Mouse (Mus musculus) midbrain, embryonic 10.5 days (tissue): ENCODE measurements around the gene Baiap2. TPM values are rescaled to one million over a fixed set of nuclear protein-coding genes. Genes with fewer than 3 reads are reported as not detected.

Source experiments
- DNase-seq: peaks from one replicate; pipeline ENCODE4 v3.0.0-alpha.2; 2017; ENCODE audit warnings: low spot score
- H3K27ac ChIP-seq: fragments of 300-500 bp; sonication (generic); replicated peaks from 2 replicates; pipeline ENCODE4 v1.5.1; 2016; ENCODE audit warnings: mild to moderate bottlenecking
- H3K27me3 ChIP-seq: fragments of 300-500 bp; sonication (generic); 2 replicates; pipeline ENCODE4 v1.6.1; 2016; ENCODE audit warnings: low read depth, mild to moderate bottlenecking; ENCODE audit not compliant: poor library complexity, severe bottlenecking
- H3K36me3 ChIP-seq: fragments of 300-500 bp; sonication (generic); 2 replicates; pipeline ENCODE4 v1.6.1; 2016; ENCODE audit warnings: mild to moderate bottlenecking, moderate library complexity
- H3K4me1 ChIP-seq: fragments of 300-500 bp; sonication (generic); 2 replicates; pipeline ENCODE4 v1.6.1; 2016
- H3K4me3 ChIP-seq: fragments of 300-500 bp; sonication (generic); 2 replicates; pipeline ENCODE4 v1.5.1; 2016; ENCODE audit warnings: mild to moderate bottlenecking, moderate library complexity
- H3K9me3 ChIP-seq: fragments of 300-500 bp; sonication (generic); replicated peaks from 2 replicates; pipeline ENCODE4 v1.6.1; 2016; ENCODE audit warnings: mild to moderate bottlenecking
- WGBS: fragments of 180-500 bp; shearing (Covaris S2); methylation state at CpG from one replicate; pipeline ENCODE4 v1.1.7; 2016; 5-methylcytosine and 5-hydroxymethylcytosine counted together
- polyA plus RNA-seq: library from polyadenylated mRNA; unstranded; fragments of >200 nt; fragmentation: Nextera tagmentation; extraction: Ambion mirVana; gene quantifications from 2 replicates; pipeline ENCODE4 v1.2.1, GENCODE M21; 2016

Baiap2 gene
- polyA plus RNA-seq, 1 experiment from 2014 or later: 11.3 TPM

GRCm38 (mm10) chr11:120032052-120032451, 89.5 kb downstream of the Baiap2 start:
- WGBS: 66% methylated on average over 8 of the region's 8 CpGs
- no peaks in the 10 kb centered on the region for H3K27me3 ChIP-seq
- peaks cover 59% of the 10 kb centered on the region for H3K4me1 ChIP-seq
- 0 out of 2 replicates have a peak overlapping the region, but pooled peaks have one; percentile 28 for H3K27ac ChIP-seq
- no peak for DNase-seq
- no peaks in the 10 kb centered on the region for H3K9me3 ChIP-seq
- no peak overlapping the region for H3K4me3 ChIP-seq
- H3K36me3 ChIP-seq: no peaks in the 10 kb centered on the region

- peaks cover 53% of the 10 kb centered on the region for H3K4me1 ChIP-seq
- H3K36me3 ChIP-seq: no peaks in the 10 kb centered on the region
- no peaks in the 10 kb centered on the region for H3K9me3 ChIP-seq
- no peaks in the 10 kb centered on the region for H3K27me3 ChIP-seq
- H3K4me3 ChIP-seq: no peak overlapping the region
- DNase-seq: no peak
- WGBS: 65% methylated on average over 3 of the region's 3 CpGs
- peak overlapping the region; percentile 50; the same call in 1 of the 2 replicates for H3K27ac ChIP-seq
Observed at GRCm38 (mm10) chr11:120033473-120033872, 90.9 kb downstream of the Baiap2 start.

- H3K36me3 ChIP-seq: no peaks in the 10 kb centered on the region
- DNase-seq: no peak
- no peak overlapping the region for H3K4me3 ChIP-seq
- H3K9me3 ChIP-seq: no peaks in the 10 kb centered on the region
- no peaks in the 10 kb centered on the region for H3K27me3 ChIP-seq
- H3K27ac ChIP-seq: peak overlapping the region; percentile 24; the same call in 1 of the 2 replicates
- 39% methylated on average over 3 of the region's 3 CpGs for WGBS
- peaks cover 47% of the 10 kb centered on the region for H3K4me1 ChIP-seq
Observed at GRCm38 (mm10) chr11:120034306-120034705, 91.7 kb downstream of the Baiap2 start.

GRCm38 (mm10) chr11:120034762-120035161, 92.2 kb downstream of the Baiap2 start:
- Histone ChIP-seq H3K27me3 (no peaks in the 10 kb centered on the region), H3K36me3 (no peaks in the 10 kb centered on the region), H3K9me3 (no peaks in the 10 kb centered on the region), H3K27ac (no peak overlapping the region; the same call in 1 of the 2 replicates), H3K4me1 (peaks cover 45% of the 10 kb centered on the region), H3K4me3 (no peak overlapping the region)
- no peak for DNase-seq
- WGBS: 80% methylated on average over 5 of the region's 5 CpGs

- peaks cover 31% of the 10 kb centered on the region for H3K4me1 ChIP-seq
- no peak overlapping the region for H3K4me3 ChIP-seq
- H3K9me3 ChIP-seq: no peaks in the 10 kb centered on the region
- DNase-seq: no peak
- H3K36me3 ChIP-seq: no peaks in the 10 kb centered on the region
- peak overlapping the region; percentile 46; the same call in 1 of the 2 replicates for H3K27ac ChIP-seq
- 62% methylated on average over 4 of the region's 4 CpGs for WGBS
- peaks cover 5% of the 10 kb centered on the region; the same call in 1 of the 2 replicates for H3K27me3 ChIP-seq
Observed at GRCm38 (mm10) chr11:120039581-120039980, 97.0 kb downstream of the Baiap2 start.

GRCm38 (mm10) chr11:120040440-120040839, 97.9 kb downstream of the Baiap2 start:
- no peak for DNase-seq
- peaks cover 14% of the 10 kb centered on the region for H3K27me3 ChIP-seq
- WGBS: 77% methylated on average over 8 of the region's 8 CpGs
- H3K4me1 ChIP-seq: peaks cover 29% of the 10 kb centered on the region
- no peaks in the 10 kb centered on the region for H3K36me3 ChIP-seq
- H3K4me3 ChIP-seq: no peak overlapping the region
- H3K9me3 ChIP-seq: no peaks in the 10 kb centered on the region
- no peak overlapping the region for H3K27ac ChIP-seq

GRCm38 (mm10) chr11:120041191-120042123, 98.9 kb downstream of the Baiap2 start:
- no peaks in the 10 kb centered on the region for H3K9me3 ChIP-seq
- no peaks in the 10 kb centered on the region for H3K36me3 ChIP-seq
- WGBS: 73% methylated on average over 13 of the region's 13 CpGs
- peaks cover 40% of the 10 kb centered on the region for H3K4me1 ChIP-seq
- H3K27ac ChIP-seq: peak overlapping the region; percentile 52
- no peak overlapping the region for H3K4me3 ChIP-seq
- peaks cover 24% of the 10 kb centered on the region for H3K27me3 ChIP-seq
- no peak for DNase-seq

GRCm38 (mm10) chr11:120042141-120042838, 99.7 kb downstream of the Baiap2 start:
- H3K4me1 ChIP-seq: peaks cover 48% of the 10 kb centered on the region
- peak overlapping the region; percentile 52 for H3K27ac ChIP-seq

GRCm38 (mm10) chr11:120045341-120045740, 102.8 kb downstream of the Baiap2 start:
- 62% methylated on average over 4 of the region's 4 CpGs for WGBS
- no peaks in the 10 kb centered on the region for H3K9me3 ChIP-seq
- DNase-seq: no peak
- H3K27me3 ChIP-seq: peaks cover 61% of the 10 kb centered on the region
- no peaks in the 10 kb centered on the region for H3K36me3 ChIP-seq
- no peak overlapping the region for H3K4me3 ChIP-seq
- H3K27ac ChIP-seq: no peak overlapping the region
- peaks cover 60% of the 10 kb centered on the region for H3K4me1 ChIP-seq

More at GRCm38 (mm10) chr11:120042141-120042838, 99.7 kb downstream of the Baiap2 start:
- 86% methylated on average over 7 of the region's 7 CpGs for WGBS
- Histone ChIP-seq H3K9me3 (no peaks in the 10 kb centered on the region), H3K27me3 (peaks cover 32% of the 10 kb centered on the region), H3K36me3 (no peaks in the 10 kb centered on the region), H3K4me3 (no peak overlapping the region)
- DNase-seq: no peak

GRCm38 (mm10) chr11:120045839-120046552, 103.4 kb downstream of the Baiap2 start:
- H3K4me1 ChIP-seq: peaks cover 60% of the 10 kb centered on the region
- H3K36me3 ChIP-seq: no peaks in the 10 kb centered on the region
- 52% methylated on average over 11 of the region's 11 CpGs for WGBS
- H3K27me3 ChIP-seq: peaks cover 68% of the 10 kb centered on the region
- peak overlapping the region; percentile 87 for H3K27ac ChIP-seq
- DNase-seq: no peak
- H3K9me3 ChIP-seq: no peaks in the 10 kb centered on the region
- H3K4me3 ChIP-seq: peak overlapping the region; percentile 79

- DNase-seq: peak; percentile 57
- Histone ChIP-seq H3K9me3 (no peaks in the 10 kb centered on the region), H3K36me3 (no peaks in the 10 kb centered on the region), H3K27ac (peak within 1 kb of the TSS; percentile 87), H3K4me1 (peaks cover 59% of the 10 kb centered on the region), H3K27me3 (peaks cover 70% of the 10 kb centered on the region), H3K4me3 (peak within 1 kb of the TSS; percentile 79)
- 1% methylated on average over 63 of the region's 63 CpGs for WGBS
Observed at GRCm38 (mm10) chr11:120046553-120047191, 104.1 kb downstream of the Baiap2 start, which contains the start of gene Aatk. Gene Aatk, minus strand, starts transcription at chr11:120047167.
